10 mouse cellular contexts compared by ENCODE assay signal in the genomic region with DNA sequence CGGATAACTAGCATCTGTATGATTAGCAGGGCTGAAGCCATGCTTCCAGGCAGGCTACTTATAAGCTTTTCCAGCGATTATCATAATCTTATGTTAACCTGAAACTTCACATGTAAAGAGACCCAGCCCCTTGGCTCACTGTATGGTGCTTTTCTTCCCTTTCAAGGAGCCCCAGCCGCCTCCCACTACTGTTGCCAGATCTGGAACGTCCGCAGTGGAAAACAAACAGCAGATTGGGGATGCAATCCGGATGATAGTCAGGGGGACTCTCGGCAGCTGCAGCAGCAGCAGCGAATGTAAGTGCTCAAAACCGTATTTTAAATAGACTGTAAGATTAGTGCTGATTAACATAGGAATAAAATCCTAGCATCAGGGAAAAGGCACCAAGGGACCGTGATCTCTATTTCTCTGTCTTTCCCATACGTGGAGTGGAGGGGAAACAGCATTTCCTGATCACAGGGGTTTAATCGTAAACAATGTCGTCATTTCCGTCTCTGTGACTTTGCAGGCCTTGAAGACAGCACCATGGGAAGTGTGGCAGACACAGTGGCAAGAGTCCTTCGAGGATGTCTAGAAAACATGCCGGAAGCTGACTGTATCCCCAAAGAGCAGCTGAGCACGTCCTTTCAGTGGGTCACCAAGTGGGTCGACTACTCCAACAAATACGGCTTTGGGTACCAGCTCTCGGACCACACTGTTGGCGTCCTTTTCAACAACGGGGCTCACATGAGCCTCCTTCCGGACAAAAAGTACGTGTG. TPM values are rescaled to one million over a fixed set of nuclear protein-coding genes. Genes with fewer than 3 reads are reported as not detected.
DNase-seq lines count a peak whose midpoint lies in the region; ATAC-seq and TF ChIP-seq lines count a peak whose summit lies in the region.
"Had no signal": no experiment of that assay in that cellular context is flagged by ENCODE, and none has a peak within 500 bp of the region (broad histone marks: within the 10 kb centered on the region; RNA-seq: fewer than 3 reads in every experiment).

No protein-coding gene starts in this region.

- H3K27me3 ChIP-seq in forebrain, embryonic 12.5 days = no peaks in the 10 kb centered on the region
- H3K27me3 ChIP-seq in forebrain, embryonic 10.5 days (ENCODE audit: poor library complexity, severe bottlenecking) = peaks cover 21% of the 10 kb centered on the region
- H3K27me3 ChIP-seq in embryonic facial prominence, embryonic 13.5 days = no peaks in the 10 kb centered on the region
- H3K27me3 ChIP-seq in hindbrain, postnatal 0 days (ENCODE audit: insufficient read depth, low read length) = no peaks in the 10 kb centered on the region
- no peaks in the 10 kb centered on the region for H3K27me3 ChIP-seq in cerebellum, adult 2 months (ENCODE audit: control insufficient read depth, insufficient read depth, low read length)

- peaks cover 18% of the 10 kb centered on the region for H3K4me1 ChIP-seq in forebrain, embryonic 12.5 days
- peaks cover 23% of the 10 kb centered on the region for H3K4me1 ChIP-seq in forebrain, embryonic 10.5 days
- peaks cover 19% of the 10 kb centered on the region for H3K4me1 ChIP-seq in embryonic facial prominence, embryonic 13.5 days
- no peaks in the 10 kb centered on the region for H3K4me1 ChIP-seq in hindbrain, postnatal 0 days (ENCODE audit: insufficient read depth, low read length)
- H3K4me1 ChIP-seq in cerebellum, adult 2 months (ENCODE audit: control insufficient read depth, insufficient read depth, low read length) = no peaks in the 10 kb centered on the region

- no peak for TF ChIP-seq CTCF in hindbrain, postnatal 0 days (IDR thresholded peaks at IDR 0.05; ENCODE audit: low read depth)
- no peak for TF ChIP-seq CTCF in cerebellum, adult 2 months (IDR thresholded peaks at IDR 0.05; ENCODE audit: borderline replicate concordance, insufficient read depth, low read depth, low read length)

- no peaks in the 10 kb centered on the region for H3K9me3 ChIP-seq in forebrain, embryonic 12.5 days
- no peaks in the 10 kb centered on the region for H3K9me3 ChIP-seq in forebrain, embryonic 10.5 days
- H3K9me3 ChIP-seq in embryonic facial prominence, embryonic 13.5 days = no peaks in the 10 kb centered on the region; the same call in 1 of the 2 replicates
- no peaks in the 10 kb centered on the region for H3K9me3 ChIP-seq in hindbrain, postnatal 0 days (ENCODE audit: low read length)

- H3K36me3 ChIP-seq in forebrain, embryonic 12.5 days (replicated peaks) = peaks cover 35% of the 10 kb centered on the region
- peaks cover 41% of the 10 kb centered on the region for H3K36me3 ChIP-seq in forebrain, embryonic 10.5 days (replicated peaks)
- peaks cover 43% of the 10 kb centered on the region for H3K36me3 ChIP-seq in embryonic facial prominence, embryonic 13.5 days
- H3K36me3 ChIP-seq in hindbrain, postnatal 0 days (ENCODE audit: insufficient read depth, low read length) = peaks cover 36% of the 10 kb centered on the region

- H3K27ac ChIP-seq in forebrain, embryonic 12.5 days = no peak overlapping the region
- no peak overlapping the region for H3K27ac ChIP-seq in forebrain, embryonic 10.5 days
- peak overlapping the region; percentile 1; the same call in 1 of the 2 replicates for H3K27ac ChIP-seq in embryonic facial prominence, embryonic 13.5 days
- no peak overlapping the region for H3K27ac ChIP-seq in hindbrain, postnatal 0 days
- H3K27ac ChIP-seq in cerebellum, adult 2 months (ENCODE audit: insufficient read depth, low read length) = no peak overlapping the region

- no peak for TF ChIP-seq POLR2A in cerebellum, adult 2 months (IDR thresholded peaks at IDR 0.05; ENCODE audit: borderline replicate concordance, insufficient read depth, low read length)

- no peak for DNase-seq in forebrain, embryonic 10.5 days (ENCODE audit: extremely low spot score, low spot score)
- DNase-seq in hindbrain, postnatal 0 days (ENCODE audit: low spot score) = no peak
- peak; percentile 54 for DNase-seq in lung, postnatal 36 days
- no peak for DNase-seq in natural killer cell, adult 2 months (ENCODE audit: low spot score in 2 of 2)
- DNase-seq in layer of hippocampus, postnatal 10 days (ENCODE audit: low spot score in 2 of 2) = no peak
- DNase-seq in cerebellum, adult 2 months = no peak
- DNase-seq: right cerebral cortex, postnatal 4 days had no signal

- 77% methylated on average over 24 of the region's 24 CpGs for WGBS in forebrain, embryonic 12.5 days
- 84% methylated on average over 24 of the region's 24 CpGs for WGBS in forebrain, embryonic 10.5 days
- WGBS in embryonic facial prominence, embryonic 13.5 days = 78% methylated on average over 24 of the region's 24 CpGs
- WGBS in hindbrain, postnatal 0 days = 72% methylated on average over 24 of the region's 24 CpGs
- WGBS in cerebellum, adult 2 months = 76% methylated on average over 24 of the region's 24 CpGs

- H3K4me2 ChIP-seq in forebrain, embryonic 12.5 days = peak overlapping the region; percentile 3; the same call in 1 of the 2 replicates
- H3K4me2 ChIP-seq in embryonic facial prominence, embryonic 13.5 days = peak overlapping the region; percentile 96
- H3K4me2 ChIP-seq in hindbrain, postnatal 0 days (ENCODE audit: low read depth, low read length) = peak overlapping the region; percentile 98

- ATAC-seq in forebrain, embryonic 12.5 days (ENCODE audit: low FRiP score) = no peak
- no peak for ATAC-seq in embryonic facial prominence, embryonic 13.5 days (ENCODE audit: insufficient number of reproducible peaks, insufficient read depth, low FRiP score, low TSS enrichment, low read depth)
- no peak for ATAC-seq in hindbrain, postnatal 0 days

- H3K9ac ChIP-seq in forebrain, embryonic 12.5 days = no peak overlapping the region
- H3K9ac ChIP-seq in embryonic facial prominence, embryonic 13.5 days = peak overlapping the region; percentile 55; the same call in 1 of the 2 replicates
- no peak overlapping the region for H3K9ac ChIP-seq in hindbrain, postnatal 0 days (replicated peaks; ENCODE audit: low read length)

- no peak overlapping the region for H3K4me3 ChIP-seq in forebrain, embryonic 12.5 days (replicated peaks)
- H3K4me3 ChIP-seq in forebrain, embryonic 10.5 days = no peak overlapping the region
- H3K4me3 ChIP-seq in embryonic facial prominence, embryonic 13.5 days = peak overlapping the region; percentile 83
- 0 out of 2 replicates have a peak overlapping the region, but pooled peaks have one; percentile 3 for H3K4me3 ChIP-seq in hindbrain, postnatal 0 days (ENCODE audit: low read length)
- no peak overlapping the region for H3K4me3 ChIP-seq in cerebellum, adult 2 months (replicated peaks; ENCODE audit: insufficient read depth, low read depth, low read length)

RNA-seq across cellular contexts. Expression of gene Plk2, which starts 3.8 kb away (rescaled TPM):
- 103 and 106 TPM in 2 replicates for polyA plus RNA-seq in forebrain, embryonic 12.5 days (2016; fragmentation: Nextera tagmentation; extraction: Ambion mirVana)
- polyA plus RNA-seq in forebrain, embryonic 10.5 days (2016; fragmentation: Nextera tagmentation; extraction: Ambion mirVana) = 44.6 and 45.7 TPM in 2 replicates
- 196 and 213 TPM in 2 replicates for polyA plus RNA-seq in embryonic facial prominence, embryonic 13.5 days (2015; fragmentation: Nextera tagmentation; extraction: Ambion mirVana)
- total RNA-seq in hindbrain, postnatal 0 days (2014; rRNA removed) = 81.9 and 89.7 TPM in 2 replicates
- 79.2 and 86.2 TPM in 2 replicates for polyA plus RNA-seq in hindbrain, postnatal 0 days (2015; fragmentation: Nextera tagmentation; extraction: Ambion mirVana)
- total RNA-seq in layer of hippocampus, postnatal 10 days (2021) = 100 to 1,000 TPM; 207 to 227 TPM
- polyA plus RNA-seq in cerebellum, adult 2 months (2012; rRNA removed) = 15.6 and 16.6 TPM in 2 replicates

RNA-seq across cellular contexts. Expression of gene Gapt, which starts 41.7 kb away (rescaled TPM):
- 0.09 TPM in 1 of 2 replicates, not detected in the other for polyA plus RNA-seq in forebrain, embryonic 12.5 days (2016; fragmentation: Nextera tagmentation; extraction: Ambion mirVana)
- 0.14 and 0.17 TPM in 2 replicates for polyA plus RNA-seq in forebrain, embryonic 10.5 days (2016; fragmentation: Nextera tagmentation; extraction: Ambion mirVana)
- polyA plus RNA-seq in embryonic facial prominence, embryonic 13.5 days (2015; fragmentation: Nextera tagmentation; extraction: Ambion mirVana) = 0.17 and 0.33 TPM in 2 replicates
- not detected in 2 replicates for total RNA-seq in hindbrain, postnatal 0 days (2014; rRNA removed)
- 0.06 TPM in 1 of 2 replicates, not detected in the other for polyA plus RNA-seq in hindbrain, postnatal 0 days (2015; fragmentation: Nextera tagmentation; extraction: Ambion mirVana)
- not detected for total RNA-seq in layer of hippocampus, postnatal 10 days (2021)
- not detected in 2 replicates for polyA plus RNA-seq in cerebellum, adult 2 months (2012; rRNA removed)
- total RNA-seq: left cerebral cortex, postnatal 14 days had no signal

Comparison
In these comparisons a context has a peak if more than half of its experiments do, and no peak if none do; other contexts are left out.
1. H3K4me2 ChIP-seq: peak in every context shown above with its lines; median percentile 98 in hindbrain, postnatal 0 days; 96 in embryonic facial prominence, embryonic 13.5 days; 3 in forebrain, embryonic 12.5 days.
2. H3K4me3 ChIP-seq: peak in embryonic facial prominence, embryonic 13.5 days (single experiment) and hindbrain, postnatal 0 days (single experiment); none in forebrain, embryonic 12.5 days (single experiment), forebrain, embryonic 10.5 days (single experiment) and cerebellum, adult 2 months (single experiment).